In genomic region chr7:121652629-121653028, GRCm38 (mm10) we compare ENCODE assay signal across 17 mouse cellular contexts.
"Had no signal": no experiment of that assay in that cellular context is flagged by ENCODE, and none has a peak within 500 bp of the region (broad histone marks: within the 10 kb centered on the region; RNA-seq: fewer than 3 reads in every experiment).

No protein-coding gene starts in this region.

- H3K27me3 ChIP-seq: lung, embryonic 15.5 days; megakaryocyte, embryonic 14.5 days; midbrain, embryonic 13.5 days; midbrain, embryonic 15.5 days; neural tube, embryonic 12.5 days had no signal

- H3K9me3 ChIP-seq: lung, embryonic 15.5 days; megakaryocyte, embryonic 14.5 days; midbrain, embryonic 13.5 days; midbrain, embryonic 15.5 days; neural tube, embryonic 12.5 days had no signal

- H3K27ac ChIP-seq: lung, embryonic 15.5 days; macrophage; midbrain, embryonic 13.5 days; midbrain, embryonic 15.5 days; neural tube, embryonic 12.5 days had no signal

- H3K4me1 ChIP-seq: lung, embryonic 15.5 days; midbrain, embryonic 13.5 days; midbrain, embryonic 15.5 days; neural tube, embryonic 12.5 days had no signal

- H3K4me3 ChIP-seq: lung, embryonic 15.5 days; megakaryocyte, embryonic 14.5 days; midbrain, embryonic 13.5 days; midbrain, embryonic 15.5 days; neural tube, embryonic 12.5 days had no signal

- H3K9ac ChIP-seq: lung, embryonic 15.5 days; midbrain, embryonic 13.5 days; midbrain, embryonic 15.5 days; neural tube, embryonic 12.5 days had no signal

- H3K4me2 ChIP-seq: lung, embryonic 15.5 days; midbrain, embryonic 11.5 days; midbrain, embryonic 13.5 days; midbrain, embryonic 15.5 days; neural tube, embryonic 12.5 days had no signal

- ATAC-seq: lung, postnatal 0 days; midbrain, embryonic 13.5 days; midbrain, embryonic 15.5 days had no signal

- DNase-seq: lung, adult 2 months; lung, postnatal 14 days; lung, postnatal 36 days; right cerebral cortex, postnatal 25 days; right cerebral cortex, postnatal 4 days; spleen, adult 18-20 months; thymus, adult 18-20 months; thymus, postnatal 14 days; thymus, postnatal 36 days had no signal
